Mouse (Mus musculus) lung, embryonic 16.5 days (tissue): ENCODE measurements around the gene Zfyve26. TPM values are rescaled to one million over a fixed set of nuclear protein-coding genes. Genes with fewer than 3 reads are reported as not detected.
A peak's percentile ranks its signal among the peaks of the same experiment; 100 is the strongest.

ENCODE experiments used
- ATAC-seq: fragments of 200-750 bp; cut with Nextera tagmentation; 2 replicates; pipeline ENCODE4 v1.8.0; 2017; ENCODE audit warnings: low read depth, mild to moderate bottlenecking, moderate library complexity
- H3K27ac ChIP-seq: fragments of 300-500 bp; sonication (generic); 2 replicates; pipeline ENCODE4 v1.5.1; 2014; ENCODE audit warnings: mild to moderate bottlenecking, control low read depth, low read length
- H3K27me3 ChIP-seq: fragments of 300-500 bp; sonication (generic); 2 replicates; pipeline ENCODE4 v1.6.1; 2014; ENCODE audit warnings: low read depth, low read length, mixed read lengths; ENCODE audit not compliant: control insufficient read depth, insufficient read depth
- H3K36me3 ChIP-seq: fragments of 300-500 bp; sonication (generic); 2 replicates; pipeline ENCODE4 v1.6.1; 2014; ENCODE audit warnings: low read length; ENCODE audit not compliant: control insufficient read depth, insufficient read depth
- H3K4me1 ChIP-seq: fragments of 300-500 bp; sonication (generic); replicated peaks from 2 replicates; pipeline ENCODE4 v1.6.1; 2014; ENCODE audit warnings: low read length, mixed read lengths; ENCODE audit not compliant: control insufficient read depth, insufficient read depth
- H3K4me2 ChIP-seq: fragments of 300-500 bp; sonication (generic); 2 replicates; pipeline ENCODE4 v1.6.1; 2014; ENCODE audit warnings: low read depth, low read length, control low read depth
- H3K4me3 ChIP-seq: fragments of 300-500 bp; sonication (generic); 2 replicates; pipeline ENCODE4 v1.5.1; 2014; ENCODE audit warnings: mild to moderate bottlenecking, low read length, control low read depth
- H3K9ac ChIP-seq: fragments of 300-500 bp; sonication (generic); 2 replicates; pipeline ENCODE4 v1.6.1; 2014; ENCODE audit warnings: low read length, control low read depth
- H3K9me3 ChIP-seq: fragments of 300-500 bp; sonication (generic); 2 replicates; pipeline ENCODE4 v1.6.1; 2016; ENCODE audit warnings: low read length; ENCODE audit not compliant: control insufficient read depth
- WGBS: fragments of 180-500 bp; shearing (Covaris S2); extraction: QIAGEN DNeasy Blood & Tissue Kit; methylation state at CpG from one replicate; pipeline ENCODE4 v1.1.7; 2014; 5-methylcytosine and 5-hydroxymethylcytosine counted together
- polyA plus RNA-seq: library from polyadenylated mRNA; unstranded; fragments of >200 nt; fragmentation: Nextera tagmentation; extraction: Ambion mirVana; gene quantifications from 2 replicates; pipeline ENCODE4 v1.2.1, GENCODE M21; 2015

Gene Zfyve26
- polyA plus RNA-seq, 1 experiment from 2014 or later, result 12.1 TPM

GRCm38 (mm10) chr12:79242921-79243320 is 53.2 kb downstream of the Zfyve26 start:
- H3K4me1 ChIP-seq, result no peaks in the 10 kb centered on the region
- no peak overlapping the region for H3K9ac ChIP-seq
- H3K36me3 ChIP-seq, result peaks cover 47% of the 10 kb centered on the region
- WGBS, result 83% methylated on average over 6 of the region's 6 CpGs
- no peak overlapping the region for H3K4me2 ChIP-seq
- H3K27ac ChIP-seq, result no peak overlapping the region
- no peaks in the 10 kb centered on the region for H3K27me3 ChIP-seq
- ATAC-seq, result no peak
- no peak overlapping the region for H3K4me3 ChIP-seq
- no peaks in the 10 kb centered on the region for H3K9me3 ChIP-seq

DNA sequence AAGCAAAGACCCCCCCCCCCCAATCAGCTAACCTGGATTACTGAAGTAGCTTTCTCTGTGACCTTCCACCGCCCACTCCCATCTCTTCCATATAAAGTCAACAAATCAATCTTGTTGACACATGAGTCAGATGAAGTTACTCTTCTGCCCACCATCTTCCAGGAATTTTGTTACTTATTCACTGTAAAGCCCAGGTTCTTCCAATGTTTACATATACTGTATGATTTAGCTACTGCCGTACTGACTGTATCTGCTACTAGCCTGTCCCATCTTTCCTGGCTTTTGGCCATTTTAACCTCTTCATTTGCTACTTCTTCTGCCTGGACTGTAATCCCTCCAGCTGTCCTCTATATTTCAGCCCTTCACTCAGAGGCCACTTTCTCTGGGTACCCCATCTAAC is 54.1 kb downstream of the Zfyve26 start:
- no peaks in the 10 kb centered on the region for H3K4me1 ChIP-seq
- no peak overlapping the region for H3K27ac ChIP-seq
- H3K9ac ChIP-seq, result no peak overlapping the region
- no peaks in the 10 kb centered on the region for H3K27me3 ChIP-seq
- WGBS, result 68% methylated on average over 2 of the region's 2 CpGs
- ATAC-seq, result no peak
- no peak overlapping the region for H3K4me3 ChIP-seq
- H3K9me3 ChIP-seq, result no peaks in the 10 kb centered on the region
- H3K36me3 ChIP-seq, result peaks cover 47% of the 10 kb centered on the region
- H3K4me2 ChIP-seq, result no peak overlapping the region

DNA sequence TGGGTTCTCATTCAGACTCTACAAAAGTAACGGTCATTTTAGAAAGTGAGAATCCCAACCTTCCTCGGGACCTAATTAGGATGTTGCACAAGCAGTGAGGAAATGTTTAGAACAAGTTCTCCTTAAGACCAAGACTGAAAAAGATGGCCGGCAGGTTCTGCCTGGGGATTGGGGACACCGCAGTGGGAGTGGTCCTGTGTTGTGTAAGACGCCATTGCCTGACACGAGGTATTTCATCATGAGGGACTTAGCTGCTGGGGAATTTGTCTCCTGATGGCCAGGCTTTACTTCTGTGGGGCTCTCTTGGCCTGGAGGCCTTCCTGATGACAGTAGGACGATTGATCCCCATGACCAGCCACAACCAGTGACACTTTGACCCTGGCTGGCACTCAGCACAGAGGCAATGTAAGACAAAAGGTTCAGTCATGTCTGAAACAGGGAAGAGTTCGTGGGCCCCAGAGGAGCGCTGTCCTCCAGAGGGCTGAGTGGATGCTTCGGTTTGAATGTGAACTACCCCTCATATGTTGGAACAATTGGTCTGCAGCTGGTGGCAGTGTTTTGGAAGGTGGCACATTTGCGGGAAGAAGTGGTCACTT is 60.5 kb downstream of the Zfyve26 start:
- Histone ChIP-seq H3K4me3 (no peak overlapping the region), H3K9ac (no peak overlapping the region), H3K4me2 (no peak overlapping the region), H3K27me3 (no peaks in the 10 kb centered on the region), H3K36me3 (peaks cover 32% of the 10 kb centered on the region), H3K4me1 (no peaks in the 10 kb centered on the region), H3K27ac (no peak overlapping the region), H3K9me3 (no peaks in the 10 kb centered on the region)
- ATAC-seq, result no peak
- WGBS, result 86% methylated on average over 11 of the region's 11 CpGs

DNA sequence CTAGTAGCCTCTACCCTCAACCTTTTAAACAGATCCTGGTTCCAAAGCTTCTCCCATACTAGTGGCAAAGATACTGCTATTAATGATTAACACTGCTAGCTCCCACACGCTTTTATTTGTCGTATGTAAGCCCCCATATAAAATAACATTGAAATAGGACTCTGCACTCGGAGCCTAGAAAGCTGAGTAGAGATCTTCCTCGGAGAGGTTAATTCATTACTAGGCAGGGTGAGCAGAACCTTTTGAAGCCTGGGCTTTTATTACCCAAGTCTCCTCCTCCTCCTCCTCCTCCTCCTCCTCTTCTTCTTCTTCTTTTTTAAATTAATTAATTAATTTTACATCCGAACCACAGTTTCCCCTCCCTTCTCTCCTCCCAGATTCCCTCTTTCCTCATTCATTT is 78.6 kb downstream of the Zfyve26 start:
- WGBS, result 55% methylated on average over 5 of the region's 5 CpGs
- no peaks in the 10 kb centered on the region for H3K27me3 ChIP-seq
- H3K9me3 ChIP-seq, result no peaks in the 10 kb centered on the region
- no peak overlapping the region for H3K4me2 ChIP-seq
- H3K27ac ChIP-seq, result no peak overlapping the region
- H3K36me3 ChIP-seq, result no peaks in the 10 kb centered on the region
- H3K4me3 ChIP-seq, result no peak overlapping the region
- ATAC-seq, result no peak
- no peak overlapping the region for H3K9ac ChIP-seq
- no peaks in the 10 kb centered on the region for H3K4me1 ChIP-seq

- no peak overlapping the region for H3K9ac ChIP-seq
- H3K9me3 ChIP-seq, result no peaks in the 10 kb centered on the region
- peaks cover 6% of the 10 kb centered on the region; the same call in 1 of the 2 replicates for H3K4me1 ChIP-seq
- H3K36me3 ChIP-seq, result no peaks in the 10 kb centered on the region
- no peak overlapping the region for H3K4me2 ChIP-seq
- ATAC-seq, result no peak
- no peaks in the 10 kb centered on the region for H3K27me3 ChIP-seq
- H3K27ac ChIP-seq, result no peak overlapping the region
- no peak overlapping the region for H3K4me3 ChIP-seq
- WGBS, result 78% methylated on average over 8 of the region's 8 CpGs
Observed at GRCm38 (mm10) chr12:79211447-79211846, 84.7 kb downstream of the Zfyve26 start.

GRCm38 (mm10) chr12:79208703-79209464 is 87.2 kb downstream of the Zfyve26 start, which contains the start of gene Rdh12:
Gene Rdh12 (plus strand): TSS chr12:79208914.
- peak within 1 kb of the TSS; percentile 45 for H3K4me3 ChIP-seq
- 3% methylated on average over 13 of the region's 13 CpGs for WGBS
- peak within 1 kb of the TSS; percentile 55 for H3K9ac ChIP-seq
- peak; percentile 83 for ATAC-seq
- H3K36me3 ChIP-seq, result no peaks in the 10 kb centered on the region
- H3K4me1 ChIP-seq, result peaks cover 6% of the 10 kb centered on the region; the same call in 1 of the 2 replicates
- no peak within 1 kb of the TSS for H3K27ac ChIP-seq
- no peaks in the 10 kb centered on the region for H3K9me3 ChIP-seq
- peak within 1 kb of the TSS; percentile 70 for H3K4me2 ChIP-seq
- no peaks in the 10 kb centered on the region for H3K27me3 ChIP-seq

DNA sequence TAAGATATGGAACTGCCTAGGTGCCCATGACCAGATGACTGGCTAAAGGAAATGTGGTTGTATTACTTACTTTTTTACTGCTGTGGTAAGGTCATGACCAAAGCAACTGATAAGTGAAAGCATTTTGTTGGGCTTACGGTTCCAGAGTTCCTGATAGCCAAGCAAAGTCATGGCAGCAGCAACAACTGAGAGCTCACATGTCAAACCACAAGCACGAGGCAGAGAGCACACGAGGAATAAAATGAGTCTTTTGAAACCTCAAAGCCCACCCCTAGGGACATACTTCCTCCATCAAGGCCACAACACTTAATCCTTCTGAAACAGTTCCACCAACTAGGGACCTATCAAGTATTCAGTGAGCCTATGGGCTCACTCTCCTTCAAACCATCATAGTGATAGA is 94.2 kb downstream of the Zfyve26 start:
- 67% methylated on average over 3 of the region's 3 CpGs for WGBS
- Histone ChIP-seq H3K27ac (no peak overlapping the region), H3K9ac (no peak overlapping the region), H3K9me3 (no peaks in the 10 kb centered on the region), H3K4me2 (no peak overlapping the region), H3K36me3 (no peaks in the 10 kb centered on the region), H3K4me3 (no peak overlapping the region), H3K4me1 (no peaks in the 10 kb centered on the region), H3K27me3 (no peaks in the 10 kb centered on the region)
- ATAC-seq, result no peak

GRCm38 (mm10) chr12:79197105-79197504 is 99.0 kb downstream of the Zfyve26 start:
- Histone ChIP-seq H3K9me3 (no peaks in the 10 kb centered on the region), H3K9ac (no peak overlapping the region), H3K4me1 (no peaks in the 10 kb centered on the region), H3K4me2 (no peak overlapping the region), H3K4me3 (no peak overlapping the region), H3K27me3 (no peaks in the 10 kb centered on the region), H3K36me3 (no peaks in the 10 kb centered on the region), H3K27ac (no peak overlapping the region)
- ATAC-seq, result no peak
- 80% methylated on average over 5 of the region's 5 CpGs for WGBS

- 3% methylated on average over 3 of the region's 3 CpGs for WGBS
- no peak overlapping the region for H3K4me2 ChIP-seq
- H3K27me3 ChIP-seq, result no peaks in the 10 kb centered on the region
- H3K36me3 ChIP-seq, result no peaks in the 10 kb centered on the region
- no peak overlapping the region for H3K27ac ChIP-seq
- no peak overlapping the region for H3K9ac ChIP-seq
- peaks cover 9% of the 10 kb centered on the region; the same call in 1 of the 2 replicates for H3K4me1 ChIP-seq
- H3K9me3 ChIP-seq, result no peaks in the 10 kb centered on the region
- H3K4me3 ChIP-seq, result no peak overlapping the region
- ATAC-seq, result 0 out of 2 replicates have a peak, but pooled peaks have one; percentile 22
Observed at GRCm38 (mm10) chr12:79193441-79193840, 102.7 kb downstream of the Zfyve26 start.
